Mouse (Mus musculus) testis, postnatal 10 days (tissue): ENCODE data around the gene Tsr1.
A peak's percentile ranks its signal among the peaks of the same experiment; 100 is the strongest.

Experiments used
- DNase-seq: peaks from one replicate; pipeline ENCODE4 v3.0.0; 2021; ENCODE audit warnings: low spot score

Tsr1 gene

GRCm38 (mm10) chr11:74896901-74897677 lies 782 bp upstream of the Tsr1 start, which contains the start of gene Sgsm2:
TSS of gene Sgsm2 (minus strand) at chr11:74897060.
- peak; percentile 84 for DNase-seq

- no peak for DNase-seq
Observed at GRCm38 (mm10) chr11:74898517-74898827, 601 bp downstream of the Tsr1 start.

GRCm38 (mm10) chr11:74901555-74901954 lies 3.7 kb downstream of the Tsr1 start:
- no peak for DNase-seq

DNA sequence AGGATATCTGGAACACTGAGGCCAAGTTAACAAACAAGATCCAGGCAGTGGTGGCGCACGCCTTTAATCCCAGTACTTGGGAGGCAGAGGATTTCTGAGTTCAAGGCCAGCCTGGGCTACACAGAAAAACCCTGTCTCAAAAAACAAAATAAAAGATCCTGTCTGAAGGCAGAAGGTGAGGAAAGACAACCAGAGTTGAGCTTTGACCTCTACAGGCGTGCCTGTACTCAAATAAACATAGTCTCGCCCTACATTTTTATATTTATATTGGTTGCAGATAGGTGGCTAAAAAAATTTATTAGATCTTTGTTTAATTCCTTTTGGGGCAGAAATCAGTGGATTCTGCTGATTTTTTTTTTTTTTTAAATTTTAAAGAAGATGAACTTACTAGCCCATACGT lies 4.5 kb downstream of the Tsr1 start:
- DNase-seq = no peak

GRCm38 (mm10) chr11:74907850-74908249 lies 10.0 kb downstream of the Tsr1 start:
- DNase-seq = no peak

DNA sequence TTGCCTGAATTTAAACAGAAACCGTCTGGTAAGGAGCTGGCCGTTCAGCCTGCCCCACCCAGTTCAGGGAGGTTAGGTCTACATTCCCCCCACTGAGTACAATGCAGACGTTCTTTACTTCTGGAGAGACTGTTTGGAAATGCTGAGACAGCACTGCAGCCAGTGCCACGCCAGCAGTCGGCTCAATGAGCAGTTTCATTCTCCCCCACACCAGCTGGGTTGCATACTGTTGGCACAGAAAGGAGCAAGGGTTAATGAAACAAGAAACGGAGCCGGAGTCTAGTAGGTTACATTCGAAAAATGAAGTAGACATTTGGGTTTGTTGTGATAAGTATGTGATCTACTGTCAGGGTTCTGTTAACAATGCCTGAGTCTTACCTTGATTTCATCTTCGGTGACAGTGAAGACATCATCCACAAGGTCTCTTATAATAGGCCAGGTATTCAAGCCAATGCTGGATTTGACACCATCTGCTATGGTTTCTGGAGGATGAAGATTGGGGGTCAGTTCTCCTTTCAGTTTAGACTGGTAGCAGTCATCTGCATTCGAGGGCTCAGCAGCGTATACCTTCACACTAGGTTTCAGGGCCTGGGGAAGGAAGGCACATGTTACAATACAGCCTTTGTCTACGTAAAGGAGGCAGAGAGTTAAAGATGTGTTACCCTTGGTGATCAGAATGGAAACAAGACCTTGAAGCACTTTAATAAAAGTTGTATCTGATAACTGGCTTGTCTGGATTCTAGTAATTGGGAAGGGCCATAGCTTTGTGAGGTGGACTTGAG lies 10.9 kb downstream of the Tsr1 start:
- no peak for DNase-seq

DNA sequence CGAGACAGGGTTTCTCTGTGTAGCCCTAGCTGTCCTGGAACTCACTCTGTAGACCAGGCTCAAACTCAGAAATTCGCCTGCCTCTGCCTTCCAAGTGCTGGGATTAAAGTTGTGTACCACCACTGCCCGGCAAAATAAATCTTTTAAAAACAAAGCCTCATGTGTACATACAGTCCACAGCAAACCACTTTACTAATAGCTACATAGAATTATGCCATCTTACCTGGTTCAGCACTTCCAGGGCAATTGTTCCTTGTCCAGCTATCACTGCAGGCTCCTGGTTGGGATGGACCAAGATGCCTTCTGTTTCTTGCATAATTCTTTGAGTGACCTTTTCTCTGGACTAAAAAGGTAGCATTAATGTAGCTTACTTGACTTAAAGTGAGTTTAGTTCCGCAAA lies 12.1 kb downstream of the Tsr1 start:
- no peak for DNase-seq

- no peak for DNase-seq
Observed at GRCm38 (mm10) chr11:74912492-74912891, 14.6 kb downstream of the Tsr1 start.

DNA sequence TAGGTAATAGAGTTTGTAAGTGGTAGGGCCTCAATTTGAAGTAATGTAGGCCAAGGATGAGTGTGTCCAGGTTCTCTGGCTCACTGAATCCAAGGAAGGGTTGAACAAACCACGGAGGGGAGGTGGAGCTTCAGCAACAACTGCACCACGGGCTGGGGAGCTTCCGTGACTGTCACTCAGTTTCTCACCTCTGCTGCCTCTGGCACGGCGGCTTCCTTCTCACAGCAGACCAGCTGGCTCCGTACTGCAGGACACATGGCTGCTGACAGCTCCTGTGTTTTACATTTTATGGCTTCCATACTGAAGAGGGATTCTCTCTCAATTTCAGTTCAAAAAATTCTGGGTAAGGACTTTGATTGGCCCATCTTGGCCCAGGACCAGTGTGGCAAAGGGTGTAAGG lies 21.4 kb downstream of the Tsr1 start:
- DNase-seq = no peak

DNA sequence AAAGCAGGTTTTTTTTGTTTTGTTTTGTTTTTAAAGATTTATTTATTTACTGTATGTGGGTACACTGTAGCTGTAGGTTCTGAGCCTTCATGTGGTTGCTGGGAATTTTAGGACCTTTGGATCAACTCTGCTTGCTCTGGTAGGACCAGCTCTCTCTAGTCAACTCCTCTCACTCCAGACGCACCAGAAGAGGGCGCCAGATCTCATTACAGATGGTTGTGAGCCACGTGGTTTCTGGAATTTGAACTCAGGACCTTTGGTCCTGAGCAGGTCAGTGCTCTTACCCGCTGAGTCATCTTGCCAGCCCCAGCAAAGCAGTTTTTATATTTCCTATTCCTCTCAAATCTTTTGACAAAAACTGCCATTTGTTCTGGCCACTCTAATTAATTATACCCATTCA lies 26.3 kb downstream of the Tsr1 start:
- peak; percentile 66 for DNase-seq

- DNase-seq = peak; percentile 96
Observed at GRCm38 (mm10) chr11:74925577-74926387, 27.9 kb downstream of the Tsr1 start, which contains the start of the genes Smg6 and Srr. TSS of gene Smg6 (plus strand) at chr11:74925823. TSS of gene Srr (minus strand) at chr11:74925948.

- peak; percentile 63 for DNase-seq
Observed at GRCm38 (mm10) chr11:74926388-74927005, 28.6 kb downstream of the Tsr1 start.

GRCm38 (mm10) chr11:74927236-74927725 lies 29.4 kb downstream of the Tsr1 start:
- no peak for DNase-seq

GRCm38 (mm10) chr11:74929111-74929510 lies 31.2 kb downstream of the Tsr1 start:
- DNase-seq = no peak

DNA sequence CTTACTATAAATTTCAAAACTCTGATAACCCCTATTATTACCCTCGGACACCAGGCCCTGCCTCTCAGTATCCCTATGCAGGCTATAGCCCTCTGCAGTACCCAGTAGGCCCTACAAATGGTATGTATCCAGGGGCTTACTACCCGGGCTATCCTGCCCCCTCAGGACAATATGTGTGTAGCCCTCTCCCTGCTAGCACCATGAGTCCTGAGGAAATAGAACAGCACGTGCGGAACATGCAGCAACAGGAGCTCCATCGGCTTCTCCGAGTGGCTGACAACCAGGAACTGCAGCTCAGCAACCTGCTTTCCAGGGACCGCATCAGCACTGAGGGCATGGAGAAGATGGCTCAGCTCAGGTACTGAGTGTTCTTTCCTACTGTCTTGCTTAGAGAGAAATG lies 32.5 kb downstream of the Tsr1 start:
- DNase-seq = no peak

- DNase-seq = no peak
Observed at GRCm38 (mm10) chr11:74946348-74946747, 48.5 kb downstream of the Tsr1 start.

DNA sequence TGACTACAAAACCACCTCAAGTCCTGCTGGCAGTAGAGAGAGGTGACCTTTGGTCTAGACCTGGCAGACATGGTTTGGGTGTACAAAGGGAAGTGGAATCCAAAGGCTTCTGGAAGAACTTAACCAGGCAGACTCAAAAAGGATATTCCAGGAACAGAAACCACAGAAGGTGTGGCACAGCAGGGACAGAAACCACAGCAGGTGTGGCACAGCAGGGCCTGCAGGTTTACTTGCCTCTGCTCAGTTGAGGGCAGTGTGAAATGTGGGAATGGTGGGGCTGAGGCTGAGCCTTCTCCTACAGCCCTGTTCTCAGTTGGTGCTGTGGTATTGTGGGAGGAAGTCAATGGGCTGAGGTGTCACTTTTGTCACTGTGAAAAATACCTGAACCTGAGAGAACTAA lies 57.0 kb downstream of the Tsr1 start:
- no peak for DNase-seq

DNA sequence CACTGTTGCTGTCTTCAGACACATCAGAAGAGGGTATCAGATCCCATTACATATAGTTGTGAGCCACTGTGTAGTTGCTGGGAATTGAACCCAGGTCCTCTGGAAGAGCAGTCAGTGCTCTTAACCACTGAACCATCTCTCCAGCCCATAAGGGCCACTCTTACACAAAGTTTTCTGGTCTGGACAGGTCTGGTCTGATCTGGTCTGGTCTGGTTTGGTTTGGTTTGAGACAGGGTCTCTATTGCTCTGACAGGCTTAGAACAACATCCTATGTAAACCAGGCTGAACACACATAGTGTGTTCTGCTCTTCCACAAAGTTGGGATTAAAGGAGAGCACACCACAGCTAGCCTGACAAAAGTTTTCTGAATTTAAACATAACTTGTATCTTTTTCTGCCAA lies 58.1 kb downstream of the Tsr1 start:
- DNase-seq = no peak

- DNase-seq = no peak
Observed at GRCm38 (mm10) chr11:74957600-74957999, 59.7 kb downstream of the Tsr1 start.
